Mouse (Mus musculus): Measurements from ENCODE around the gene Mmp28.

The Mmp28 gene

GRCm38 (mm10) chr11:83448021-83448926, 14.6 kb downstream of the Mmp28 start:
- no peak for DNase-seq (ENCODE audit: low read depth, low spot score)

GRCm38 (mm10) chr11:83447612-83448011, 15.3 kb downstream of the Mmp28 start:
- no peak for DNase-seq (ENCODE audit: low read depth, low spot score)

GRCm38 (mm10) chr11:83445001-83445400, 17.9 kb downstream of the Mmp28 start:
- DNase-seq (ENCODE audit: low read depth, low spot score): no peak

GRCm38 (mm10) chr11:83443824-83444223, 19.0 kb downstream of the Mmp28 start:
- DNase-seq (ENCODE audit: low read depth, low spot score): no peak

GRCm38 (mm10) chr11:83442596-83443267, 20.1 kb downstream of the Mmp28 start:
- DNase-seq (ENCODE audit: low read depth, low spot score): peak; percentile 50

GRCm38 (mm10) chr11:83441235-83441634, 21.6 kb downstream of the Mmp28 start:
- DNase-seq (ENCODE audit: low read depth, low spot score): no peak

GRCm38 (mm10) chr11:83440081-83441064, 22.5 kb downstream of the Mmp28 start:
- DNase-seq (ENCODE audit: low read depth, low spot score): peak; percentile 85

- no peak for DNase-seq (ENCODE audit: low read depth, low spot score)
Observed at GRCm38 (mm10) chr11:83439426-83440060, 23.3 kb downstream of the Mmp28 start.

GRCm38 (mm10) chr11:83437377-83437776, 25.5 kb downstream of the Mmp28 start, which contains the start of gene 1700020L24Rik:
1700020L24Rik (plus strand) TSS chr11:83437677.
- DNase-seq (ENCODE audit: low read depth, low spot score): no peak

- DNase-seq (ENCODE audit: low read depth, low spot score): no peak
Observed at GRCm38 (mm10) chr11:83432533-83432932, 30.3 kb downstream of the Mmp28 start.

GRCm38 (mm10) chr11:83429355-83429754, 33.5 kb downstream of the Mmp28 start, which contains the start of gene Gas2l2:
Gas2l2 (minus strand) TSS chr11:83429455.
- DNase-seq (ENCODE audit: low read depth, low spot score): no peak

- DNase-seq (ENCODE audit: low read depth, low spot score): no peak
Observed at GRCm38 (mm10) chr11:83426964-83427363, 35.9 kb downstream of the Mmp28 start.

- DNase-seq (ENCODE audit: low read depth, low spot score): no peak
Observed at GRCm38 (mm10) chr11:83424681-83425080, 38.2 kb downstream of the Mmp28 start.

- DNase-seq (ENCODE audit: low read depth, low spot score): no peak
Observed at GRCm38 (mm10) chr11:83421305-83421704, 41.6 kb downstream of the Mmp28 start.

GRCm38 (mm10) chr11:83420338-83420737, 42.5 kb downstream of the Mmp28 start:
- no peak for DNase-seq (ENCODE audit: low read depth, low spot score)

- DNase-seq (ENCODE audit: low read depth, low spot score): no peak
Observed at GRCm38 (mm10) chr11:83418566-83418965, 44.3 kb downstream of the Mmp28 start.

GRCm38 (mm10) chr11:83417708-83418107, 45.2 kb downstream of the Mmp28 start:
- no peak for DNase-seq (ENCODE audit: low read depth, low spot score)

GRCm38 (mm10) chr11:83417080-83417479, 45.8 kb downstream of the Mmp28 start:
- DNase-seq (ENCODE audit: low read depth, low spot score): no peak

GRCm38 (mm10) chr11:83410510-83410909, 52.4 kb downstream of the Mmp28 start:
- DNase-seq (ENCODE audit: low read depth, low spot score): no peak

- DNase-seq (ENCODE audit: low read depth, low spot score): no peak
Observed at GRCm38 (mm10) chr11:83409792-83410291, 53.0 kb downstream of the Mmp28 start.
